Mouse (Mus musculus) C2C12 (cell line): ENCODE measurements around the gene Fundc1.

Experiments
- CEBPB ChIP-seq: IDR thresholded peaks from one replicate; pipeline ENCODE4 v1.6.1; 2011; ENCODE audit warnings: low read depth, mild to moderate bottlenecking, control low read depth, moderate library complexity
- CTCF ChIP-seq: IDR thresholded peaks from one replicate; pipeline ENCODE4 v1.5.1; 2011; ENCODE audit not compliant: control insufficient read depth, insufficient read depth, insufficient read length

- no peak for TF ChIP-seq CTCF
- no peak for TF ChIP-seq CEBPB
These were observed 36.6 kb upstream of the Fundc1 start for GRCm38 (mm10) chrX:17608763-17609162.
